Mouse (Mus musculus): ENCODE results near the gene Rhobtb3. TPM values are rescaled to one million over a fixed set of nuclear protein-coding genes. Genes with fewer than 3 reads are reported as not detected.

Rhobtb3 gene
- 18.2 and 21.5 TPM in 2 replicates for polyA plus RNA-seq (2015; fragmentation: Nextera tagmentation; extraction: Ambion mirVana)

GRCm38 (mm10) chr13:75943189-75944043, at the start of gene Rhobtb3:
Gene Rhobtb3 (minus strand): TSS chr13:75943925.

GRCm38 (mm10) chr13:75966850-75967249, 23.1 kb upstream of the Rhobtb3 start, which contains the start of gene Spata9:
Gene Spata9 (plus strand): TSS chr13:75967150.

GRCm38 (mm10) chr13:75839719-75840481, 103.8 kb downstream of the Rhobtb3 start, which contains the start of gene Glrx:
Gene Glrx (plus strand): TSS chr13:75839868.

Other genes starting within 250 kb of the Rhobtb3 start
- gene Ell2, start 237.2 kb downstream of the Rhobtb3 start, polyA plus RNA-seq (2015; fragmentation: Nextera tagmentation; extraction: Ambion mirVana): 6.9 and 9.7 TPM in 2 replicates
- gene Glrx, start 104.1 kb downstream of the Rhobtb3 start, polyA plus RNA-seq (2015; fragmentation: Nextera tagmentation; extraction: Ambion mirVana): 46.6 and 59.4 TPM in 2 replicates
- gene Spata9, start 23.2 kb upstream of the Rhobtb3 start, polyA plus RNA-seq (2015; fragmentation: Nextera tagmentation; extraction: Ambion mirVana): 0.23 and 0.58 TPM in 2 replicates
- 14.4 and 18.4 TPM in 2 replicates for gene Rfesd, start 74.8 kb upstream of the Rhobtb3 start, polyA plus RNA-seq (2015; fragmentation: Nextera tagmentation; extraction: Ambion mirVana)
- 0.29 TPM in 1 of 2 replicates, not detected in the other for gene Gpr150, start 113.1 kb upstream of the Rhobtb3 start, polyA plus RNA-seq (2015; fragmentation: Nextera tagmentation; extraction: Ambion mirVana)
- gene Arsk, start 154.7 kb upstream of the Rhobtb3 start, polyA plus RNA-seq (2015; fragmentation: Nextera tagmentation; extraction: Ambion mirVana): 3.8 and 4.7 TPM in 2 replicates
- gene Ttc37, start 154.8 kb upstream of the Rhobtb3 start, polyA plus RNA-seq (2015; fragmentation: Nextera tagmentation; extraction: Ambion mirVana): 4.7 TPM in 2 replicates